ENCODE assay signal across 7 mouse cellular contexts in the genomic region with DNA sequence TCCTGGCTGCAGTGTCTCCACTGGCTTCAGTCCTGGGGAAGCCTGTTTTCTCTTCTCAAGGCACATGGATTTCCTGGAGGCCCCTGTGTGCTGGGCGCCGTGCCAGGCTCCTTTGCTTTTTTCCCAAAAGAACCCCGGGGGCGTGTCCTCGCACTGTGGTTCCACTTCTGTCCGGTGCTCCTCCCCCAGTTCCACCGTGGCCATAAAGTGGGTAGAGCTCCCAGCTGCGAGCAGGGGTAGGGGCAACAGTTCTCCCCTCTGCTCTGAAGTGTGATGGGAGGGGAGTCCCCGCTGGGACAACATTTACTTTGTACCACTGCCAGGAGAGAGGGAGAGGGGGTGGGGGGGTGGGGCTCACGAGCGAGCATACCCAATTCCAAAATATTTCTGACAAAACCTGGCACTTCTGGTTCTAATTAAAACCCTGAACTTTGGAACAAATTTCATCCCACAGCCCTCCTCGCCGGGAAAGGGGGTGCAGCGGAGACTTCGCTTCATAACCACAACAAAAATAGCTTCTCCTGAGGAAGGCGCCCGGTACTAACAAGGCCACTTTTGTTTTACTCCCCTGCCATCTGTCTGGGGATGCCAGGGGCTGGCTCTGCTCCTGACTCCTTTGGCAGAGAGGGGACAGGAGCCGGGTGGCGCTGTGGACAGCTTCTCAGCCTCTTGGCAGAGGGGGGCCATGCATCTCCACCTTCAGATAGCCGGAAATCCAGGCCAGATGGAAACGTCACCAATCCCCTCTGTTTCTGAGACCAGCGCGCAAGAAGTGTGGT. TPM values are rescaled to one million over a fixed set of nuclear protein-coding genes. Genes with fewer than 3 reads are reported as not detected.
DNase-seq lines count a peak whose midpoint lies in the region; ATAC-seq lines count a peak whose summit lies in the region.

No protein-coding gene starts in this region.

- H3K27me3 ChIP-seq in intestine, embryonic 16.5 days (replicated peaks; ENCODE audit: control insufficient read depth, insufficient read depth, low read length): no peaks in the 10 kb centered on the region
- H3K27me3 ChIP-seq in stomach, embryonic 16.5 days (ENCODE audit: control insufficient read depth, insufficient read depth, low read length): no peaks in the 10 kb centered on the region

- peak; percentile 90 to 94 for DNase-seq in adrenal gland, postnatal 36 days
- peak; percentile 60 for DNase-seq in embryo, embryonic 11.5 days (ENCODE audit: low read depth, low spot score)
- DNase-seq in gastrocnemius, postnatal 4 days (ENCODE audit: low spot score in 2 of 2): peak; percentile 88 to 95
- peak; percentile 42 to 81 for DNase-seq in left cerebral cortex, adult 9 months (ENCODE audit: low spot score in 2 of 2)
- DNase-seq in lung, postnatal 4 days: peak; percentile 91 to 95

- H3K4me3 ChIP-seq in intestine, embryonic 16.5 days (ENCODE audit: low read length): peak overlapping the region; percentile 20
- H3K4me3 ChIP-seq in stomach, embryonic 16.5 days (replicated peaks; ENCODE audit: low read length): peak overlapping the region; percentile 37

- ATAC-seq in intestine, embryonic 16.5 days: peak; percentile 86
- peak; percentile 83 for ATAC-seq in stomach, embryonic 16.5 days (ENCODE audit: insufficient read depth, low FRiP score)

- H3K27ac ChIP-seq in intestine, embryonic 16.5 days (ENCODE audit: low read length): peak overlapping the region; percentile 72
- peak overlapping the region; percentile 89 for H3K27ac ChIP-seq in stomach, embryonic 16.5 days (ENCODE audit: low read length)

- no peaks in the 10 kb centered on the region for H3K9me3 ChIP-seq in intestine, embryonic 16.5 days (ENCODE audit: control insufficient read depth, low read length)
- no peaks in the 10 kb centered on the region for H3K9me3 ChIP-seq in stomach, embryonic 16.5 days (replicated peaks; ENCODE audit: control insufficient read depth, low read length)

- 28% methylated on average over 23 of the region's 23 CpGs for WGBS in intestine, embryonic 16.5 days
- 17% methylated on average over 23 of the region's 23 CpGs for WGBS in stomach, embryonic 16.5 days

- no peaks in the 10 kb centered on the region for H3K36me3 ChIP-seq in intestine, embryonic 16.5 days (ENCODE audit: control insufficient read depth, insufficient read depth, low read length)
- no peaks in the 10 kb centered on the region for H3K36me3 ChIP-seq in stomach, embryonic 16.5 days (ENCODE audit: control insufficient read depth, insufficient read depth, low read length)

- H3K9ac ChIP-seq in intestine, embryonic 16.5 days (ENCODE audit: low read depth, low read length): peak overlapping the region; percentile 22; the same call in 1 of the 2 replicates
- H3K9ac ChIP-seq in stomach, embryonic 16.5 days (ENCODE audit: low read length): peak overlapping the region; percentile 60

- peak overlapping the region; percentile 53 for H3K4me2 ChIP-seq in intestine, embryonic 16.5 days (ENCODE audit: low read depth, low read length)
- H3K4me2 ChIP-seq in stomach, embryonic 16.5 days (ENCODE audit: low read depth, low read length): peak overlapping the region; percentile 52

- peaks cover 13% of the 10 kb centered on the region for H3K4me1 ChIP-seq in intestine, embryonic 16.5 days (ENCODE audit: control insufficient read depth, insufficient read depth, low read length)
- peaks cover 26% of the 10 kb centered on the region for H3K4me1 ChIP-seq in stomach, embryonic 16.5 days (ENCODE audit: control insufficient read depth, insufficient read depth, low read length)

RNA-seq across cellular contexts. Expression of gene 2410131K14Rik, which starts 49.2 kb away (rescaled TPM):
- total RNA-seq in adrenal gland, postnatal 36 days (2021): 1 to 10 TPM; 6.5 to 7.4 TPM
- 1 to 10 TPM; 3.7 to 4.6 TPM for total RNA-seq in gastrocnemius, postnatal 4 days (2021)
- 7.3 TPM in 2 replicates for polyA plus RNA-seq in intestine, embryonic 16.5 days (2015; fragmentation: Nextera tagmentation; extraction: Ambion mirVana)
- 7.4 and 7.7 TPM in 2 replicates for polyA plus RNA-seq in stomach, embryonic 16.5 days (2015; fragmentation: Nextera tagmentation; extraction: Ambion mirVana)

RNA-seq across cellular contexts. Expression of gene Rnft2, which starts 49.4 kb away (rescaled TPM):
- total RNA-seq in adrenal gland, postnatal 36 days (2021): 1 to 10 TPM; 2.2 to 4.0 TPM
- total RNA-seq in gastrocnemius, postnatal 4 days (2021): 1 to 10 TPM; 3.6 to 4.1 TPM
- 1.1 and 2.6 TPM in 2 replicates for polyA plus RNA-seq in intestine, embryonic 16.5 days (2015; fragmentation: Nextera tagmentation; extraction: Ambion mirVana)
- polyA plus RNA-seq in stomach, embryonic 16.5 days (2015; fragmentation: Nextera tagmentation; extraction: Ambion mirVana): 1.3 and 2.6 TPM in 2 replicates

Comparison
In these comparisons a context has a peak if more than half of its experiments do, and no peak if none do; other contexts are left out.
1. Peak in every context shown above with its lines: DNase-seq, ATAC-seq, H3K4me3 ChIP-seq and H3K27ac ChIP-seq.